Mouse (Mus musculus) forebrain, embryonic 15.5 days (tissue): ENCODE results near the gene Akap2. TPM values are rescaled to one million over a fixed set of nuclear protein-coding genes. Genes with fewer than 3 reads are reported as not detected.

Experiments used
- polyA plus RNA-seq: library from polyadenylated mRNA; unstranded; fragments of >200 nt; fragmentation: Nextera tagmentation; extraction: Ambion mirVana; gene quantifications from 2 replicates; pipeline ENCODE4 v1.2.1, GENCODE M21; 2015

The Akap2 gene
- polyA plus RNA-seq, 1 experiment from 2014 or later = 6.5 TPM

Other genes starting within 250 kb of the Akap2 start
- 5.8 and 6.2 TPM in 2 replicates for gene Pakap, start 149.5 kb upstream of the Akap2 start, polyA plus RNA-seq
- not detected in 2 replicates for gene D630039A03Rik, start 198.6 kb downstream of the Akap2 start, polyA plus RNA-seq
- gene Txn1, start 238.8 kb downstream of the Akap2 start, polyA plus RNA-seq = 285 and 307 TPM in 2 replicates